Mouse (Mus musculus) lung, adult 2 months (tissue): ENCODE measurements around the gene Trpt1. TPM values are rescaled to one million over a fixed set of nuclear protein-coding genes. Genes with fewer than 3 reads are reported as not detected.

Experiments
- DNase-seq: peaks from one replicate; pipeline ENCODE4 v3.0.0; 2022
- H3K4me1 ChIP-seq: fragments of 200-500 bp; 2 replicates; pipeline ENCODE4 v1.6.1; 2011; ENCODE audit warnings: low read length; ENCODE audit not compliant: control insufficient read depth, insufficient read depth
- H3K4me3 ChIP-seq: fragments of 200-500 bp; replicated peaks from 2 replicates; pipeline ENCODE3; 2011; ENCODE audit warnings: low read depth, mild to moderate bottlenecking, control low read depth, low read length; ENCODE audit errors: extremely low read depth
- CTCF ChIP-seq: fragments of 200-500 bp; IDR thresholded peaks from 2 replicates; pipeline ENCODE4 v1.5.1; 2011; ENCODE audit warnings: mild to moderate bottlenecking, low read length, control low read depth; ENCODE audit not compliant: insufficient read depth
- POLR2A ChIP-seq: fragments of 200-500 bp; IDR thresholded peaks from 2 replicates; pipeline ENCODE4 v1.6.1; 2011; ENCODE audit warnings: low read depth, mild to moderate bottlenecking, control low read depth, low read length, borderline replicate concordance; ENCODE audit errors: extremely low read depth
- WGBS: fragments of 180-500 bp; shearing (Covaris S2); methylation state at CpG from one replicate; pipeline ENCODE4 v1.1.7; 2018; 5-methylcytosine and 5-hydroxymethylcytosine counted together
- polyA plus RNA-seq: library from polyadenylated mRNA; depleted of rRNA; stranded (reverse); fragments of >200 nt; gene quantifications from 2 replicates; pipeline ENCODE4 v1.2.3, GENCODE M21; 2012

Gene Trpt1
- polyA plus RNA-seq, 1 experiment: 15.1 TPM

DNA sequence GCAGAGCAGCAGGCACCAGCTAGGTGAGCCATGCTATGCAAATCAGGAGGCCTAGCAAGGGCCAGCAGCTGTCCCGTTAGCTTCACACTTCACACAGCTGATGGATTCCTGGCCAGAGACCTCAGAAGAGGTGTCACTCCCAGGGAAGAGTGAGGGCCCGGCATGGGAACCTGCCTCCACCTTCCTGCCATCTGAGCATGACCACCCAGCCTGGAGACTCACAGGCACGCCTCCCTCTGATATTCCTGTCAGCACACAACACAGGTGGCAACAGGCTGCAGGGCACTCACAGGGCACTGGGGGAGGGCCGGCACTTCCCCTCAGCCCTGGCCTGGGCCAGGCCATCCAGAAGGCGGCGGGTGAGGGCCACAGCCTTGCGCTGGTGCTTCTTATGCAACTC lies 40.5 kb upstream of the Trpt1 start:
- no peak overlapping the region for H3K4me3 ChIP-seq
- TF ChIP-seq POLR2A (no peak), CTCF (no peak)
- WGBS: 76% methylated on average over 7 of the region's 7 CpGs
- no peak for DNase-seq
- peaks cover 11% of the 10 kb centered on the region for H3K4me1 ChIP-seq

DNA sequence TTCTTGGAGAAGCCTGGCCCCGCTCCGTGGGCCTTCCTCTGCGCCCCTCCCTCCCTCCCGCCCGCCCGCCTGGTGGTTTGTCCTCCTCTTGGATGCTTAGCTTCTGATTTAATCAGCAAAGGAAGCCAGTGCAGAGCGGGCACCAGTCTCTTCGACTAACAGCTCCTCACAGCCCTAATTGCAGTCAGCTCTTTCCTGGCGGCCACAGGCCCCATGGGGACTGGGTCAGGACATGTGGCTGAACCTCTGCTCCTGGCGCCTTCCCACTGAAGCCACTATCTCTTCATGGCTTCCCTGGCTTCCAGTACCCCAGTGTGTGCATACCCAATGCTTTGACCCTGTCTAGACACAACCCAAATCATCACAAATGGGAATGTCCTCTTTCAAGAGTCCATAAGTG lies 39.5 kb upstream of the Trpt1 start:
- TF ChIP-seq POLR2A: no peak
- no peak for TF ChIP-seq CTCF
- no peak for DNase-seq
- H3K4me1 ChIP-seq: peaks cover 11% of the 10 kb centered on the region
- 75% methylated on average over 10 of the region's 10 CpGs for WGBS
- H3K4me3 ChIP-seq: no peak overlapping the region

DNA sequence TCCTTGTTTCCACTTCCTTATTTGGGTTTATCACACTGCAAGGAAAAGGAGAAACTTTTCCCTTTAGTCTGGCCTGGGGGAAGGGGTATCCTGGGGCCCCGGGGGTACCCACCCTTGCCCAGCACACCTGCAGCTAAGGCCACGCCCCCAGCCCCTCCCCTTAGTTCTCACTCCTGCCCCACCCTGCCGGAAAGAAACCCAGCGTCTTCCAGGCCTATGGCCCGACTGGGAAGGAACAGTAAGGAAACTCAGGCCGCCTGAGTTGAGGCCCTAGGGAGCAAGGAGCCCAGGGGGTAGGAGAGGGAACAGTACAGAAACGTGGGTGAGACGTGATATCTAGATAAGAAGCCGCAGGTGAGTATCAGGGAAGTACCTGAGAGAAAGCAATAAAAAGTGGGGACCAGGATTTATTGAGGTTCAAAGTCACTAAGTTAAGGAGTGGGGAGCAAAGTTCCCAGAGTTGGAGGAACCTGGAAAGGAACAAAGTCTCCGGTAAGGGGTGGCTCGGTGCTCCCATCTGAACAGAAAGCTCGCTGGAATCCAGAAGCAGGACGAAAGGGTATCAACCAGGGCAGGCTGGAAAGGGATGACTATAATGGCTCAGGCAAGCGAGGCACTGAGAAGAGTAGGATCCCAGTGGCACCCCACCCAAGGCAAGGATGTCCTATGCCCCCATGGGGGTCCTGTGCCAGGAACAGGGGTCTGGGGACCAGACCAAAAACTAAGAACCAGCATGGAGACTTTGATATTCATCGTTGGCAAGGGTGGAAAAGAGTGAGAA lies 27.2 kb upstream of the Trpt1 start:
- Histone ChIP-seq H3K4me3 (peak overlapping the region; percentile 82), H3K4me1 (peaks cover 13% of the 10 kb centered on the region)
- WGBS: 7% methylated on average over 15 of the region's 15 CpGs
- peak; percentile 55 for DNase-seq
- no peak for TF ChIP-seq CTCF
- TF ChIP-seq POLR2A: no peak

DNA sequence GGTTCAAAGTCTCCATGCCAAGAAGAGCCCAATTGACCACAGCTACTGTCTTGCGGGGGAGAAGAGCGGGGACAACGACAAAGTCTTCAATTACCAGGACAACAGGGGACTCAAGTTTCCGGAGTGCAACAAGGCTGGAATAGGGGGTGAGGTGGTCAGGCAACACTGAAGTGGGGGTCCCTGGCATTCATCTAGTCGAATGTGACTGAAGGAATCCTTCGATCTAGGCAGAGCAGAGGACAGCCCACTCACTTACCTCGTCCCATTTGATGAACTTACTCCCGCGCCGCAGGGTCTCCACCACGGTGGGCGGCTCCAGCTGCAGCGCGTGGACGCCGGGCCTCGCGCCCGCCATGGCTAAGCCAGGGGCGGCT lies 26.7 kb upstream of the Trpt1 start:
- peak overlapping the region; percentile 82 for H3K4me3 ChIP-seq
- no peak for TF ChIP-seq CTCF
- TF ChIP-seq POLR2A: no peak
- DNase-seq: no peak
- under 1% methylated on average over 20 of the region's 20 CpGs for WGBS
- peaks cover 13% of the 10 kb centered on the region for H3K4me1 ChIP-seq

DNA sequence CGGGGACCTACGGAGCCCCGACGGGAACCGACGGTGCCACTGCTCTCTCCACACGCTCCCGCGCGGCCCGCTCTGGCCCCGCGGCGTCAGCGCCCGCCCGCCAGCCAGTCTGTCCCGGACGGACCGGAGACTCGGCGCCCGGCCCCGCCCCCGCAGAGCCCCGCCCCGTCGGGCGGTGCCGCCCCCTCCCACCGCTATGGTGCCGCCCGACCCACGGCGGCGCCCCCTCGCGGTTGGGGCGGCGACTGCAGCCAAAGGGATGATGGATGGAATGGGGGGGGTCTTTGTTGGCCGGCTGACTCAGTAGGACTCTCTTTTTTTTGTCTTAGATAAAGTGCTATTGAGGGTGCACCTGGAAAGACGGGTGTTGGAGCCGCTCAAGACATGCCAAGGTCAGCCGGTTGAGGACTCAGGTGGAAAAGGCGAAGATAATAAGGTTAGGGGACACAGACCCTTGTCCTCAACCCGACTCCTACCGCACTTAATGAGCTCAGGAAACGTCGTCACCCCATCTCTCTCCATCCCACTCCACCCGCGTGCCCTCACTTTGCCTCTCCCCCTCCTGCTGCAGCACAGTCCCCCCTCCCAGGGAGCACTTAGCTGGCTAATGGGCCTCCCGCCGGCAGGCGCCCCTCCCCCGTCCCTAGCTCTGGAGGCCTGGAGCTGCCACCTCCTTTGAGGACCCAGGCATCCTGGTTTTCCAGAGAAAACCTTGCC lies 26.1 kb upstream of the Trpt1 start:
- WGBS: 2% methylated on average over 45 of the region's 55 CpGs

DNA sequence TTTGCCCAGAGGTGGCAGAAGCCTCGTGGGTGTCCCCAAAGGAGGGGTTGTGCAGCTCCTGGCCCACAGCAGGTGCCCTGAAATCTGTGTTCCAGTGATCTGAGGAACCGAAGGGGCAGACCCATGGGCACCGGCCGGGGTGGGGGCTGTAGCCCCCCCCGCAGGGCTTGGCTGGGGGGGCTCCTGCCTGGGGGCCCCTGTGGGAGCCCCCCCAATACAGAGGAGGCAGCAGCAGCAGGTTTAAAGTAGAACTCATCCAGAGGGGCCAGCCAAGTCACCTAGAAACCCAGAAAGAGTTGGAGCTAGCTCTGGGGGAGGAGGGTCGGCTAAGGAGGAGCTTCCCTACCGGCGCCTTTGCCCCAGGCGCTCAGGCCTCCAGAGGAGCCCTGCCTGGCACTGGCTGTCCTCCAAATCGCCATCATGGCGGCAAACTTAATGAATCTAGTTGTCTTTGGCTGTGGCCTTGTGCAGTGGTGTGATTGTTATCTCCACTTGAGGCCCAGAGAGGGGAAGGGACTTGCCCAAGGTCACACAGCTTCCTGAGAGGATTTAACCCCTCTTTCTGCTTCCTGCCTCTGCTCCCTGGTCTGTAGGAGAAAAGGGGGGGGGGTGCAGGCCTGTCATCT lies 25.4 kb upstream of the Trpt1 start:
- 41% methylated on average over 11 of the region's 11 CpGs for WGBS
- TF ChIP-seq CTCF (no peak), POLR2A (no peak)
- H3K4me1 ChIP-seq: peaks cover 14% of the 10 kb centered on the region
- H3K4me3 ChIP-seq: no peak overlapping the region
- DNase-seq: no peak

More for the DNA sequence above, 26.1 kb upstream of the Trpt1 start:
- H3K4me1 ChIP-seq: peaks cover 13% of the 10 kb centered on the region
- DNase-seq: peak; percentile 79
- peak overlapping the region; percentile 82 for H3K4me3 ChIP-seq
- TF ChIP-seq CTCF (peak; percentile 9; the same call in 1 of the 2 replicates), POLR2A (peak; percentile 61; the same call in 1 of the 2 replicates)

DNA sequence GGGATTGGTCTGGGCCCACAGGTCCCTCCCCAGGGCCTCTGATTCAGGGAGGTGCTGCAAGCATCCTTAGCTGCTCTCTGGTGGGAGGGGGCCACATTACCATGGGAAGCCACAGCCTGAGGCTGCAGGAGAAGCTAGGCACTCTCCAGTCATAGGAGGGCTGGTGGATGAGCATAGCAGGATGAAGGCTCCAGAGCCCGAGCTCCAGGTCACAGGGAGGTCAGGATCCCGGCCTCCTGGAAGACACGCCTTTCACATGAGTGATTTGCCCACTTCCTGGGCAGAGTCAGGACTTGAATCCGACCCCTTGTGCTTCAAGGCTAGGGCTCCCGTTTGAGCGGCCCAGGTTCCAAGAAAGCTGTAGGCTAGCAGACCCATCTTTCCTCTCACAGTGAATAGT lies 24.3 kb upstream of the Trpt1 start:
- DNase-seq: no peak
- no peak overlapping the region for H3K4me3 ChIP-seq
- peaks cover 24% of the 10 kb centered on the region for H3K4me1 ChIP-seq
- 41% methylated on average over 6 of the region's 6 CpGs for WGBS
- TF ChIP-seq POLR2A: no peak
- TF ChIP-seq CTCF: no peak

DNA sequence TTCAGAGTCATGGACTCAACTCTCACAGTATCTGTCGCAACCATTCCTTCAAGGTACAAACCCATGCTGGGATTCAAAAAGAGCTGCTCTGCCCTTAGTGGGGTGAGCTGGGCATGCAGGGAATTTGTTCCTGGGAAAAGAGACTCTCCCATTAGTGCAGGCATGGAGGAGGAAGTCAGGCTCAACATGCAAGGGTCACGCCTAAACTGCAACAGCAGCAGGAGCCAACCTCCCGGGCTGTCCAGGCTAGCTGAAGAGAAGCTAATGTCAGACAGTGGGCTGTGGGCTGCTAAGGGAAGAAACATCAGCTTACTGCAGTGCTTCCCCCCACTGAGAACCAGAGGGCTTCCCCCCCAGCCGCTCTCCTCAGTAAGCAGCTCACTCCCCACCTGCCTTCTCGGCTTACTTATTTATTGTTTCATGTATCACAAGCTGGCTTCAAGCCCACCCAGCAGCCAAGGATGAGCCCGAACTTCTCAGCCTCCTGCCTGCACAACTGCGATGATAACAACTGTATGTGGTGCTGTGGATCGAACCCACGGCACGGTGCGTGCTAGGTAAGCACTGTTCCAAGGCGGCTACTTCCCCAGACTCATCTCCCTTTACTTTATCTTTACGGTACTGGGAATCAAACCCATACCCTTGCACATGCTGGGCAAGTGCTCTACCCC lies 23.5 kb upstream of the Trpt1 start:
- Histone ChIP-seq H3K4me3 (no peak overlapping the region), H3K4me1 (peaks cover 25% of the 10 kb centered on the region)
- TF ChIP-seq CTCF (no peak), POLR2A (no peak)
- no peak for DNase-seq
- WGBS: 82% methylated on average over 13 of the region's 13 CpGs

DNA sequence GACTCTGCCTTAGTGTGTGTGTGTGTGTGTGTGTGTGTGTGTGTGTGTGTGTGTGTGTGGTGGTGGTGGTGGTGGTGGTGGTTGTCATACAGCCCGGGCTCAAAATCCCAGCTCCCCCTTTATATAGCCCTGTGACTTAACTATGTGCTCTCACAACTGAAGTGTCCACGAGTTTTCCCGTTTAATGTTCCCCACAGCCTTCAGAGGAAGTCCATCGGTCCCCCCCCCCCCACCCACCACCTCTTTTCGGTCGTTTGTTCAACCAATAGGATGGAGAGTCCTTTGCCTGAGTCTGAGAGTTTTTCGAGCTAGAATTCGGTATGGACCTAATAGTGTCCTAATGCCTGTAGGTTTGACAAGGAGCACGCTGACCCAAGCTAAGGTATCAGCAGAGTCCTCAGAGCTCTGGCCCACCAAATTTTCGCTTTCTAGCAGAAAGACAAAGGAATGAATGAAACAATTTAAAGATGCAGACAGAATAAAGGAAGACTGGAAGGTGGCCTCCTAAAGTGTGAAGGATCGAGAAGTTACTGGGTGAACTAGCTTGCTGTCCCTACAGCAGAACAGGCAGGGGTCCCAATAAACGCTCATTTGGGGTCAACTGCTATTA lies 22.2 kb upstream of the Trpt1 start:
- Histone ChIP-seq H3K4me3 (no peak overlapping the region), H3K4me1 (peaks cover 19% of the 10 kb centered on the region)
- no peak for DNase-seq
- TF ChIP-seq CTCF (no peak), POLR2A (no peak)
- 29% methylated on average over 12 of the region's 12 CpGs for WGBS
